Mouse (Mus musculus) ES-E14 (cell line): ENCODE measurements around the gene Slc16a10. TPM values are rescaled to one million over a fixed set of nuclear protein-coding genes. Genes with fewer than 3 reads are reported as not detected.
A peak's percentile ranks its signal among the peaks of the same experiment; 100 is the strongest.

Source experiments
- DNase-seq: peaks from one replicate; pipeline ENCODE4 v3.0.0-alpha.2; 2013; ENCODE audit warnings: low read depth, low spot score
- H3K27ac ChIP-seq: 2 replicates; pipeline ENCODE4 v1.5.1; 2012; ENCODE audit warnings: low read depth, mild to moderate bottlenecking, low read length, moderate library complexity, mixed read lengths; ENCODE audit not compliant: poor library complexity, insufficient read depth, severe bottlenecking
- H3K36me3 ChIP-seq: 2 replicates; pipeline ENCODE4 v1.6.1; 2012; ENCODE audit warnings: mild to moderate bottlenecking, low read length, moderate library complexity, mixed read lengths; ENCODE audit not compliant: control insufficient read depth, poor library complexity, insufficient read depth, severe bottlenecking
- H3K4me1 ChIP-seq, 2 experiments: fragments of 150-350 bp in 1 of 2; sonication (generic) in 1 of 2; 2 replicates each; pipeline ENCODE4 v1.6.1; 2012; ENCODE audit warnings: low read length in 2 of 2, mild to moderate bottlenecking in 1 of 2, mixed read lengths in 1 of 2; ENCODE audit not compliant: control insufficient read depth in 2 of 2, insufficient read depth in 2 of 2, poor library complexity in 1 of 2
- H3K4me3 ChIP-seq, 2 experiments: fragments of 150-350 bp in 1 of 2; sonication (generic) in 1 of 2; 2 replicates each; pipeline ENCODE4 v1.5.1; 2012; ENCODE audit warnings: low read length in 2 of 2, low read depth in 1 of 2, mild to moderate bottlenecking in 1 of 2, mixed read lengths in 1 of 2; ENCODE audit not compliant: insufficient read depth in 1 of 2, poor library complexity in 1 of 2, severe bottlenecking in 1 of 2
- H3K9ac ChIP-seq: 2 replicates; pipeline ENCODE4 v1.6.1; 2012; ENCODE audit warnings: low read depth, mild to moderate bottlenecking, low read length, mixed read lengths; ENCODE audit not compliant: poor library complexity, insufficient read depth, severe bottlenecking
- H3K9me3 ChIP-seq: fragments of 150-350 bp; sonication (generic); 2 replicates; pipeline ENCODE4 v1.6.1; 2012; ENCODE audit warnings: low read depth, mild to moderate bottlenecking, low read length; ENCODE audit not compliant: control insufficient read depth, insufficient read depth
- CHD2 ChIP-seq: IDR thresholded peaks from 2 replicates; pipeline ENCODE4 v1.6.1; 2014; ENCODE audit warnings: mild to moderate bottlenecking, low read depth, low read length, inconsistent platforms
- HCFC1 ChIP-seq: IDR thresholded peaks from 2 replicates; pipeline ENCODE4 v1.6.1; 2012; ENCODE audit warnings: low read length, inconsistent platforms, borderline replicate concordance; ENCODE audit not compliant: insufficient read depth
- MAFK ChIP-seq: IDR thresholded peaks from 2 replicates; pipeline ENCODE4 v1.6.1; 2014; ENCODE audit warnings: mild to moderate bottlenecking, low read depth, low read length, inconsistent platforms; ENCODE audit not compliant: insufficient read depth
- ZC3H11A ChIP-seq: IDR thresholded peaks from 2 replicates; pipeline ENCODE4 v1.6.1; 2012; ENCODE audit warnings: low read depth, mild to moderate bottlenecking, inconsistent platforms, low read length, borderline replicate concordance
- ZNF384 ChIP-seq: IDR thresholded peaks from 2 replicates; pipeline ENCODE4 v1.6.1; 2012; ENCODE audit warnings: low read depth, low read length, inconsistent platforms
- in situ Hi-C, 2 experiments: fragments of 600-800 bp; cut with MboI; formaldehyde crosslinking; loops; one replicate each; pipeline ENCODE4 v1.15.1; 2025; ENCODE audit warnings: low sequenced_read_pairs in 2 of 2, inconsistent platforms in 1 of 2; ENCODE audit not compliant: unreplicated experiment in 2 of 2
- total RNA-seq: library from RNA; depleted of rRNA; stranded (reverse); fragments of 300-350 nt; gene quantifications from 2 replicates; pipeline ENCODE4 v1.2.3, GENCODE M21; 2012

Gene Slc16a10
- total RNA-seq, 1 experiment, result 6.2 TPM

DNA sequence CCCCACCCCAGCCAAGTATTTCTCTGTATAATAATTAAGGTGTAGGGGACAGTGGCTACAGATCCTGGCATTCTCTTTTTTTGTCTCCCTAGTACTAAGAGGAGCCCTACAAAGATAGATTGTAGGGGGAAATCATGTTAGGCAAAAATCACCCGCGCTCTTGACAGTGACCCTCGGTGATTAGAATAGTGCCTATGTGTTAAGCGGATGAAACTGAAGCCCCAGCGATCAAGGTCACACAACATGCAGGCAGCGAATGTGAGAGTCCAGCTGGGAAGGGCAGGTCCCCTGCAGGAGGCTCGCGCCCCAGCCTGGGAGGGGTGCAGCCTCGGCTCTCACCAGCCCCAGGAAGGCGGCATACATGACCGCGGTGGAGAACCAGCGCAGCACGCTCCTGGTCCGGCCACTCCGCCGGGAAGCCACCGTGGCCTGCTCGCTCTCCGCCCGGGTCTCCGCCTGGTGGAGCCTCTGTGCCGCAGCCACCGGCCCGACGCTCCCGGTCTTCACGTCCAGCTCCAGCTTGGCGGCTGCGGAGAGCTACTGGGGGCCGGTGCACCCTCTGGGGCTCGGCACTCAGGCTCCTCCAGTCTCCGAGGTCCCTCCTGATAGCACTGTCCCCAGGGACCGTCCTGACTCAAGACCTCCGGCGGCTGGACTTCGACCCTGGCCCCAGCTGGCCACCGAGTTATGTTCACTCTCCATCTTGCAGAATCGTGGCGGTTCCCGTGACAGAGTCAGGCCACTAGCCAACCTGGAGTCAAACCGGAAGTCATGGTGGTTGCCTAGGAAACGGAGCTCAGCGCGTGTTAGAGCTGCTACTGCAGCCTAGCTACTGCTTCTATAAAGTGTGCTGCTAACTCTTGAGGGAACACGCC is 117.3 kb downstream of the Slc16a10 start, which contains the start of gene Mfsd4b1:
Gene Mfsd4b1 (minus strand): TSS at position 715 of the 875 bp plus-strand sequence.
- H3K36me3 ChIP-seq, result no peaks in the 10 kb centered on the region
- H3K9me3 ChIP-seq, result no peaks in the 10 kb centered on the region
- no peaks in the 10 kb centered on the region for H3K4me1 ChIP-seq
- peak; percentile 69 for DNase-seq
- peak within 1 kb of the TSS; percentile 63 to 72 for H3K4me3 ChIP-seq
- H3K27ac ChIP-seq, result no peak within 1 kb of the TSS
- in situ Hi-C loops, result no loop called here
- TF ChIP-seq MAFK, result no peak
- no peak for TF ChIP-seq HCFC1
- TF ChIP-seq CHD2, result no peak
- TF ChIP-seq ZNF384, result no peak
- no peak for TF ChIP-seq ZC3H11A
- peak within 1 kb of the TSS; percentile 34 for H3K9ac ChIP-seq

- H3K9ac ChIP-seq, result no peak overlapping the region
- H3K27ac ChIP-seq, result no peak overlapping the region
- TF ChIP-seq CHD2 (no peak), HCFC1 (no peak), MAFK (no peak), ZC3H11A (no peak), ZNF384 (no peak)
- in situ Hi-C loops, result no loop called here
- no peaks in the 10 kb centered on the region for H3K4me1 ChIP-seq
- H3K36me3 ChIP-seq, result no peaks in the 10 kb centered on the region
- no peak overlapping the region for H3K4me3 ChIP-seq
- H3K9me3 ChIP-seq, result no peaks in the 10 kb centered on the region
- DNase-seq, result no peak
These were observed 121.7 kb downstream of the Slc16a10 start for GRCm38 (mm10) chr10:40020401-40020800.

DNA sequence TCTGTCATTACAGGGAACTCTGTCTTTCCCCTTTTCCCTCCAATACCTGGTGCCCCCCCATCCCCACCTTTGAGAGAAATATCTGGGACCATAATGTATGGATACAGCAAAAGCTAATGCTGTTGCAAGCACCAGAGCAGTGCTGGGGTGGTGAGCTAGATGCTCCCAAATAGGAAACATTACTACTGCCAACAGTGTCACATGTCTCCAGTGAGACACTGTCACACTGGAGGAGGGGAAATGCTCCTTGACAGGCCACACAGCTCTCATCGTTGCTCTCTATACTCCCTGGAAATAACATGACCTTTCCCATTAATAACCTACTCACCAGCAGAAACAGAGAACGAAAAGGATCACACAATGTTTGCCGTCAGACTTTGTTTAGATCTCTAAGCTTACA is 122.6 kb downstream of the Slc16a10 start:
- Histone ChIP-seq H3K27ac (no peak overlapping the region), H3K9me3 (no peaks in the 10 kb centered on the region), H3K4me3 (no peak overlapping the region), H3K9ac (no peak overlapping the region), H3K4me1 (no peaks in the 10 kb centered on the region), H3K36me3 (no peaks in the 10 kb centered on the region)
- TF ChIP-seq ZC3H11A (no peak), ZNF384 (no peak), MAFK (no peak), CHD2 (no peak), HCFC1 (no peak)
- no peak for DNase-seq
- in situ Hi-C loops, result no loop called here

GRCm38 (mm10) chr10:40018261-40018860 is 123.7 kb downstream of the Slc16a10 start:
- H3K4me3 ChIP-seq, result no peak overlapping the region
- no peak for DNase-seq
- H3K36me3 ChIP-seq, result no peaks in the 10 kb centered on the region
- no peaks in the 10 kb centered on the region for H3K4me1 ChIP-seq
- in situ Hi-C loops, result no loop called here
- H3K9me3 ChIP-seq, result no peaks in the 10 kb centered on the region
- no peak overlapping the region for H3K27ac ChIP-seq
- TF ChIP-seq HCFC1 (no peak), CHD2 (no peak), MAFK (no peak), ZC3H11A (no peak), ZNF384 (no peak)
- H3K9ac ChIP-seq, result no peak overlapping the region
